Mouse (Mus musculus) heart, adult 2 months (tissue): ENCODE measurements around the gene Lipa. TPM values are rescaled to one million over a fixed set of nuclear protein-coding genes. Genes with fewer than 3 reads are reported as not detected.

Source experiments
- DNase-seq, 2 experiments: peaks; one replicate each; pipeline ENCODE4 v3.0.0; 2021
- H3K27ac ChIP-seq: fragments of 200-600 bp; 2 replicates; pipeline ENCODE4 v1.8.1; 2022
- H3K27me3 ChIP-seq: fragments of 200-500 bp; 2 replicates; pipeline ENCODE4 v1.6.1; 2012; ENCODE audit warnings: mild to moderate bottlenecking, low read length, inconsistent platforms, mixed read lengths; ENCODE audit not compliant: control insufficient read depth, insufficient read depth
- H3K36me3 ChIP-seq: fragments of 200-500 bp; 2 replicates; pipeline ENCODE4 v1.6.1; 2012; ENCODE audit warnings: low read length, inconsistent platforms; ENCODE audit not compliant: control insufficient read depth, insufficient read depth
- H3K4me1 ChIP-seq: fragments of 200-500 bp; 2 replicates; pipeline ENCODE4 v1.6.1; 2011; ENCODE audit warnings: low read length; ENCODE audit not compliant: control insufficient read depth, insufficient read depth
- H3K4me3 ChIP-seq: fragments of 200-600 bp; 2 replicates; pipeline ENCODE4 v1.8.1; 2022
- H3K79me2 ChIP-seq: fragments of 200-500 bp; replicated peaks from 2 replicates; pipeline ENCODE4 v1.6.1; 2012; ENCODE audit warnings: mild to moderate bottlenecking, inconsistent platforms, low read length, moderate library complexity, mixed read lengths; ENCODE audit not compliant: control insufficient read depth, insufficient read depth
- H3K9ac ChIP-seq: fragments of 200-500 bp; 2 replicates; pipeline ENCODE4 v1.6.1; 2012; ENCODE audit warnings: low read depth, mild to moderate bottlenecking, control low read depth, inconsistent platforms, low read length, mixed read lengths
- CTCF ChIP-seq: fragments of 200-600 bp; IDR thresholded peaks from 2 replicates; pipeline ENCODE4 v1.8.1; 2022; ENCODE audit warnings: antibody characterized with exemption, mild to moderate bottlenecking, moderate library complexity
- EP300 ChIP-seq: fragments of 200-500 bp; IDR thresholded peaks from 2 replicates; pipeline ENCODE4 v1.6.1; 2011; ENCODE audit warnings: low read depth, low read length, control low read depth; ENCODE audit not compliant: insufficient read depth
- POLR2A ChIP-seq: fragments of 200-500 bp; IDR thresholded peaks from 2 replicates; pipeline ENCODE4 v1.6.1; 2011; ENCODE audit warnings: mild to moderate bottlenecking, low read depth, low read length, control low read depth; ENCODE audit not compliant: insufficient read depth
- WGBS: fragments of 180-500 bp; shearing (Covaris S2); methylation state at CpG from one replicate; pipeline ENCODE4 v1.1.7; 2018; 5-methylcytosine and 5-hydroxymethylcytosine counted together
- intact Hi-C: fragments of 180-260 bp; cut with DNase I; formaldehyde crosslinking; loops from one replicate; pipeline ENCODE4 v1.15.1; 2025
- long read RNA-seq: library from polyadenylated mRNA; stranded (forward); transcript quantifications from one replicate; pipeline ENCODE4 v2.0.0, GENCODE M21; 2021
- polyA plus RNA-seq: library from polyadenylated mRNA; depleted of rRNA; stranded (reverse); fragments of >200 nt; gene quantifications from 2 replicates; pipeline ENCODE4 v1.2.3, GENCODE M21; 2012; rRNA removed
- total RNA-seq, 2 experiments: library from RNA; stranded (reverse); gene quantifications; 2 replicates each; pipeline ENCODE4 v1.2.3; 2021

Lipa gene
- 10 to 100 TPM; 24.9 to 25.1 TPM for total RNA-seq
- polyA plus RNA-seq: 18.8 and 30.9 TPM in 2 replicates
- long read RNA-seq, transcript Lipa-201 (10 exons, 2,969 nt): major isoform, 31 of 37 reads
- long read RNA-seq, partial matches to known transcripts: 0 of 37 reads
- long read RNA-seq, other reads (novel, unspliced or antisense): 4 of 37 reads

- Histone ChIP-seq H3K27me3 (no peaks in the 10 kb centered on the region), H3K79me2 (no peaks in the 10 kb centered on the region), H3K9ac (peak within 1 kb of the TSS; percentile 91), H3K27ac (peak within 1 kb of the TSS; percentile 86), H3K4me1 (peaks cover 3% of the 10 kb centered on the region), H3K4me3 (peak within 1 kb of the TSS; percentile 72), H3K36me3 (peaks cover 13% of the 10 kb centered on the region)
- peak; percentile 96 to 98 for DNase-seq
- TF ChIP-seq POLR2A (peak; percentile 96), EP300 (peak; percentile 71; the same call in 1 of the 2 replicates), CTCF (no peak)
- intact Hi-C loops: loop anchor here (2.0 kb wide), 1 partner anchor 24 kb away; the partner anchor contains the start of gene Ifit2
- WGBS: under 1% methylated on average over 29 of the region's 29 CpGs
Observed at GRCm38 (mm10) chr19:34526941-34527682, at the start of gene Lipa. Gene Lipa, minus strand, starts transcription at chr19:34527474.

GRCm38 (mm10) chr19:34573650-34574049 lies 46.4 kb upstream of the Lipa start:
- 90% methylated on average over 5 of the region's 5 CpGs for WGBS
- no peak overlapping the region for H3K9ac ChIP-seq
- H3K36me3 ChIP-seq: peaks cover 10% of the 10 kb centered on the region
- no peaks in the 10 kb centered on the region for H3K79me2 ChIP-seq
- intact Hi-C loops: no loop called here
- H3K27ac ChIP-seq: no peak overlapping the region
- no peak overlapping the region for H3K4me3 ChIP-seq
- no peak for DNase-seq
- H3K27me3 ChIP-seq: no peaks in the 10 kb centered on the region
- no peak for TF ChIP-seq EP300
- no peak for TF ChIP-seq CTCF
- TF ChIP-seq POLR2A: no peak
- H3K4me1 ChIP-seq: peaks cover 10% of the 10 kb centered on the region

GRCm38 (mm10) chr19:34571080-34571479 lies 43.8 kb upstream of the Lipa start:
- 94% methylated on average over 1 of the region's 1 CpGs for WGBS

GRCm38 (mm10) chr19:34569896-34570476 lies 42.7 kb upstream of the Lipa start:
- H3K27ac ChIP-seq: peak overlapping the region; percentile 42; the same call in 1 of the 2 replicates
- intact Hi-C loops: no loop called here

More at GRCm38 (mm10) chr19:34571080-34571479, 43.8 kb upstream of the Lipa start:
- Histone ChIP-seq H3K27ac (no peak overlapping the region), H3K4me1 (peaks cover 10% of the 10 kb centered on the region), H3K4me3 (no peak overlapping the region), H3K27me3 (no peaks in the 10 kb centered on the region), H3K36me3 (peaks cover 10% of the 10 kb centered on the region), H3K9ac (no peak overlapping the region), H3K79me2 (no peaks in the 10 kb centered on the region)
- no peak for DNase-seq
- TF ChIP-seq CTCF: no peak
- intact Hi-C loops: no loop called here

GRCm38 (mm10) chr19:34568988-34569895 lies 42.0 kb upstream of the Lipa start:
- no peak overlapping the region for H3K4me3 ChIP-seq
- peaks cover 10% of the 10 kb centered on the region for H3K4me1 ChIP-seq
- WGBS: 62% methylated on average over 7 of the region's 7 CpGs
- H3K36me3 ChIP-seq: peaks cover 8% of the 10 kb centered on the region
- peak in 1 of 2 experiments; percentile 25 for DNase-seq
- intact Hi-C loops: no loop called here
- TF ChIP-seq POLR2A: no peak
- TF ChIP-seq EP300: 0 out of 2 replicates have a peak, but pooled peaks have one; percentile 18
- H3K9ac ChIP-seq: peak overlapping the region; percentile 57; the same call in 1 of the 2 replicates
- H3K79me2 ChIP-seq: no peaks in the 10 kb centered on the region
- peak overlapping the region; percentile 36; the same call in 1 of the 2 replicates for H3K27ac ChIP-seq
- H3K27me3 ChIP-seq: no peaks in the 10 kb centered on the region

More at GRCm38 (mm10) chr19:34569896-34570476, 42.7 kb upstream of the Lipa start:
- peak overlapping the region; percentile 57 for H3K9ac ChIP-seq
- H3K27me3 ChIP-seq: no peaks in the 10 kb centered on the region
- peak overlapping the region; percentile 38 for H3K4me3 ChIP-seq
- peaks cover 10% of the 10 kb centered on the region for H3K4me1 ChIP-seq
- TF ChIP-seq CTCF (no peak), POLR2A (peak; percentile 76), EP300 (0 out of 2 replicates have a peak, but pooled peaks have one; percentile 23)
- WGBS: 32% methylated on average over 4 of the region's 4 CpGs
- DNase-seq: peak in 1 of 2 experiments; percentile 27
- no peaks in the 10 kb centered on the region for H3K79me2 ChIP-seq
- peaks cover 10% of the 10 kb centered on the region for H3K36me3 ChIP-seq
